Mouse (Mus musculus) midbrain, postnatal 0 days (tissue): ENCODE results near the gene Tmem169. TPM values are rescaled to one million over a fixed set of nuclear protein-coding genes. Genes with fewer than 3 reads are reported as not detected.
A peak's percentile ranks its signal among the peaks of the same experiment; 100 is the strongest.

Source experiments
- ATAC-seq: fragments of 200-750 bp; cut with Nextera tagmentation; 2 replicates; pipeline ENCODE4 v1.8.0; 2017; ENCODE audit warnings: moderate number of reproducible peaks, mild to moderate bottlenecking, moderate TSS enrichment, moderate library complexity; ENCODE audit not compliant: low FRiP score
- DNase-seq: peaks from one replicate; pipeline ENCODE4 v3.0.0-alpha.2; 2015; ENCODE audit warnings: low spot score
- H3K27ac ChIP-seq: fragments of 300-500 bp; sonication (generic); 2 replicates; pipeline ENCODE4 v1.5.1; 2014; ENCODE audit warnings: low read depth, mild to moderate bottlenecking, low read length, mixed read lengths
- H3K27me3 ChIP-seq: fragments of 300-500 bp; sonication (generic); 2 replicates; pipeline ENCODE4 v1.6.1; 2014; ENCODE audit warnings: low read length, control low read depth, mixed read lengths; ENCODE audit not compliant: insufficient read depth
- H3K36me3 ChIP-seq: fragments of 300-500 bp; sonication (generic); 2 replicates; pipeline ENCODE4 v1.6.1; 2014; ENCODE audit warnings: low read length, control low read depth, mixed read lengths; ENCODE audit not compliant: insufficient read depth
- H3K4me1 ChIP-seq: fragments of 300-500 bp; sonication (generic); 2 replicates; pipeline ENCODE4 v1.6.1; 2014; ENCODE audit warnings: mild to moderate bottlenecking, control low read depth, antibody characterized with exemption, low read length, mixed read lengths; ENCODE audit not compliant: insufficient read depth
- H3K4me2 ChIP-seq: fragments of 300-500 bp; sonication (generic); 2 replicates; pipeline ENCODE4 v1.6.1; 2014; ENCODE audit warnings: low read depth, mild to moderate bottlenecking, low read length, mixed read lengths; ENCODE audit not compliant: poor library complexity, severe bottlenecking
- H3K4me3 ChIP-seq: fragments of 300-500 bp; sonication (generic); 2 replicates; pipeline ENCODE4 v1.5.1; 2014; ENCODE audit warnings: low read depth, mild to moderate bottlenecking, low read length, moderate library complexity
- H3K9ac ChIP-seq: fragments of 300-500 bp; sonication (generic); replicated peaks from 2 replicates; pipeline ENCODE4 v1.6.1; 2014; ENCODE audit warnings: mild to moderate bottlenecking, low read length, moderate library complexity, mixed read lengths; ENCODE audit not compliant: poor library complexity, severe bottlenecking
- H3K9me3 ChIP-seq: fragments of 300-500 bp; sonication (generic); 2 replicates; pipeline ENCODE4 v1.6.1; 2016; ENCODE audit warnings: low read length, control low read depth
- CTCF ChIP-seq: IDR thresholded peaks from 2 replicates; pipeline ENCODE4 v1.5.1; 2016; ENCODE audit warnings: antibody characterized with exemption, mild to moderate bottlenecking
- WGBS: fragments of 180-500 bp; shearing (Covaris S2); extraction: QIAGEN DNeasy Blood & Tissue Kit; methylation state at CpG from one replicate; pipeline ENCODE4 v1.1.7; 2014; 5-methylcytosine and 5-hydroxymethylcytosine counted together
- polyA plus RNA-seq: library from polyadenylated mRNA; unstranded; fragments of >200 nt; fragmentation: Nextera tagmentation; extraction: Ambion mirVana; gene quantifications from 2 replicates; pipeline ENCODE4 v1.2.1, GENCODE M21; 2015
- total RNA-seq: library from RNA; depleted of rRNA; stranded (reverse); fragments of >200 nt; gene quantifications from 2 replicates; pipeline ENCODE4 v1.2.3, GENCODE M21; 2014

The Tmem169 gene
- total and polyA plus RNA-seq, 2 experiments from 2014 or later = 34.1 to 37.3 TPM

GRCm38 (mm10) chr1:72301845-72302244 lies 17.7 kb downstream of the Tmem169 start:
- DNase-seq = no peak

GRCm38 (mm10) chr1:72306241-72306640 lies 22.1 kb downstream of the Tmem169 start:
- Histone ChIP-seq H3K27me3 (no peaks in the 10 kb centered on the region), H3K9ac (no peak overlapping the region), H3K36me3 (0 out of 2 replicates have a peak, but pooled peaks cover 3% of the 10 kb centered on the region), H3K27ac (no peak overlapping the region), H3K4me3 (no peak overlapping the region), H3K4me2 (no peak overlapping the region), H3K9me3 (no peaks in the 10 kb centered on the region), H3K4me1 (no peaks in the 10 kb centered on the region)
- no peak for ATAC-seq
- no peak for DNase-seq
- TF ChIP-seq CTCF = no peak
- 54% methylated on average over 3 of the region's 3 CpGs for WGBS

More at GRCm38 (mm10) chr1:72301845-72302244, 17.7 kb downstream of the Tmem169 start:
- no peak overlapping the region for H3K9ac ChIP-seq
- no peak overlapping the region for H3K4me2 ChIP-seq
- 84% methylated on average over 1 of the region's 1 CpGs for WGBS
- H3K4me3 ChIP-seq = no peak overlapping the region
- H3K27ac ChIP-seq = no peak overlapping the region
- peaks cover 27% of the 10 kb centered on the region for H3K36me3 ChIP-seq
- no peaks in the 10 kb centered on the region for H3K9me3 ChIP-seq
- no peaks in the 10 kb centered on the region for H3K4me1 ChIP-seq
- no peak for ATAC-seq
- no peak for TF ChIP-seq CTCF
- no peaks in the 10 kb centered on the region for H3K27me3 ChIP-seq

GRCm38 (mm10) chr1:72306679-72307181 lies 22.6 kb downstream of the Tmem169 start:
- no peaks in the 10 kb centered on the region for H3K9me3 ChIP-seq
- H3K4me1 ChIP-seq = no peaks in the 10 kb centered on the region
- peak overlapping the region; percentile 79 for H3K27ac ChIP-seq
- H3K4me3 ChIP-seq = peak overlapping the region; percentile 48
- H3K36me3 ChIP-seq = no peaks in the 10 kb centered on the region
- TF ChIP-seq CTCF = peak; percentile 56
- H3K4me2 ChIP-seq = peak overlapping the region; percentile 60
- 1% methylated on average over 11 of the region's 11 CpGs for WGBS
- DNase-seq (peak; percentile 42), ATAC-seq (peak; percentile 83)
- H3K9ac ChIP-seq = 0 out of 2 replicates have a peak overlapping the region, but pooled peaks have one; percentile 67
- H3K27me3 ChIP-seq = no peaks in the 10 kb centered on the region

GRCm38 (mm10) chr1:72307317-72307798 lies 23.2 kb downstream of the Tmem169 start, which contains the start of gene Xrcc5:
Gene Xrcc5, plus strand, starts transcription at chr1:72307421.
- H3K4me1 ChIP-seq = no peaks in the 10 kb centered on the region
- DNase-seq = peak; percentile 99
- peak within 1 kb of the TSS; percentile 48 for H3K4me3 ChIP-seq
- H3K27ac ChIP-seq = peak within 1 kb of the TSS; percentile 79
- H3K9ac ChIP-seq = peak within 1 kb of the TSS; percentile 67
- no peaks in the 10 kb centered on the region for H3K36me3 ChIP-seq
- no peaks in the 10 kb centered on the region for H3K27me3 ChIP-seq
- no peak for TF ChIP-seq CTCF
- peak within 1 kb of the TSS; percentile 60 for H3K4me2 ChIP-seq
- WGBS = under 1% methylated on average over 21 of the region's 21 CpGs
- peak; percentile 98 for ATAC-seq
- H3K9me3 ChIP-seq = no peaks in the 10 kb centered on the region

- no peaks in the 10 kb centered on the region for H3K27me3 ChIP-seq
- no peak overlapping the region for H3K4me2 ChIP-seq
- H3K27ac ChIP-seq = no peak overlapping the region
- no peak overlapping the region for H3K4me3 ChIP-seq
- DNase-seq (no peak), ATAC-seq (no peak)
- H3K4me1 ChIP-seq = no peaks in the 10 kb centered on the region
- TF ChIP-seq CTCF = no peak
- no peak overlapping the region for H3K9ac ChIP-seq
- no peaks in the 10 kb centered on the region for H3K9me3 ChIP-seq
- WGBS = 66% methylated on average over 4 of the region's 4 CpGs
- H3K36me3 ChIP-seq = no peaks in the 10 kb centered on the region
Measured at GRCm38 (mm10) chr1:72308919-72309318, 24.8 kb downstream of the Tmem169 start.

- Histone ChIP-seq H3K4me1 (no peaks in the 10 kb centered on the region), H3K4me3 (no peak overlapping the region), H3K27me3 (no peaks in the 10 kb centered on the region), H3K36me3 (no peaks in the 10 kb centered on the region), H3K4me2 (no peak overlapping the region), H3K9me3 (no peaks in the 10 kb centered on the region), H3K9ac (no peak overlapping the region), H3K27ac (no peak overlapping the region)
- 59% methylated on average over 6 of the region's 6 CpGs for WGBS
- no peak for TF ChIP-seq CTCF
- DNase-seq (no peak), ATAC-seq (no peak)
Measured at GRCm38 (mm10) chr1:72309744-72310424, 25.7 kb downstream of the Tmem169 start.
